Mouse (Mus musculus) midbrain, embryonic 10.5 days (tissue): ENCODE measurements at regions not wholly inside any gene's neighbourhood (a gene's known extent, or its start where the extent isn't known, plus 50 kb on each side); places are given as distances from the start of the nearest gene placed in this dataset.

Experiments
- DNase-seq: peaks from one replicate; pipeline ENCODE4 v3.0.0-alpha.2; 2017; ENCODE audit warnings: low spot score
- H3K27ac ChIP-seq: fragments of 300-500 bp; sonication (generic); replicated peaks from 2 replicates; pipeline ENCODE4 v1.5.1; 2016; ENCODE audit warnings: mild to moderate bottlenecking
- H3K27me3 ChIP-seq: fragments of 300-500 bp; sonication (generic); 2 replicates; pipeline ENCODE4 v1.6.1; 2016; ENCODE audit warnings: low read depth, mild to moderate bottlenecking; ENCODE audit not compliant: poor library complexity, severe bottlenecking
- H3K36me3 ChIP-seq: fragments of 300-500 bp; sonication (generic); 2 replicates; pipeline ENCODE4 v1.6.1; 2016; ENCODE audit warnings: mild to moderate bottlenecking, moderate library complexity
- H3K4me1 ChIP-seq: fragments of 300-500 bp; sonication (generic); 2 replicates; pipeline ENCODE4 v1.6.1; 2016
- H3K4me3 ChIP-seq: fragments of 300-500 bp; sonication (generic); 2 replicates; pipeline ENCODE4 v1.5.1; 2016; ENCODE audit warnings: mild to moderate bottlenecking, moderate library complexity
- H3K9me3 ChIP-seq: fragments of 300-500 bp; sonication (generic); replicated peaks from 2 replicates; pipeline ENCODE4 v1.6.1; 2016; ENCODE audit warnings: mild to moderate bottlenecking
- WGBS: fragments of 180-500 bp; shearing (Covaris S2); methylation state at CpG from one replicate; pipeline ENCODE4 v1.1.7; 2016; 5-methylcytosine and 5-hydroxymethylcytosine counted together

DNA sequence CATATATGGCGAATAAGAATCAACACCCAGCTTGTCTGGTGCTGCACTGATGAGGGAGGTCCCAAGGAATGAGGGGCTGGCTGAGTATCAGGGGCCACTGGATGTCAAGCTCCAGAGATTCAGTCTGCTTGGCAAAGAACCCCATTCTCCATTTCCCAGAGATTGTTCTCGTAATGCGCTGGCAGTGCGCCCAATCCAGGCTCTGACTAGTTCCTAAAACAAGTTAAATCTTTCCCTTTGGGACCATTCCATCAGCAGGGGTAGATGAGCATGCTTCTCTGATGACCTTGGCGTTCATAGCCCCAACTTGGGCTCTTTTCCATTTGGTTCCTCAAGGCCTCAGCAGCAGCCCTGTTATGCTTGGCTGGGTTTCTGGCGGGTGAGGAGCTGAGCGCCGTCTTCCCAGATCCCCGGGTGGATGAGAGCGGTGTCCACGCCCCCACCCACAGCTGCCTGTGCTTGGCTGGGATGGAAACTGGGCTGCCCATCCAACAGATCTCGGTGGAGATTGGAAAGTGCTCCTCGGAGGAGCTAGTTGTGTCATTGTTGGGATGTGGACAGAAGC lies 239.0 kb downstream of the 4933412E24Rik start:
- Histone ChIP-seq H3K27ac (no peak overlapping the region), H3K4me3 (no peak overlapping the region), H3K27me3 (no peaks in the 10 kb centered on the region), H3K9me3 (no peaks in the 10 kb centered on the region), H3K4me1 (no peaks in the 10 kb centered on the region), H3K36me3 (no peaks in the 10 kb centered on the region)
- no peak for DNase-seq
- 93% methylated on average over 13 of the region's 13 CpGs for WGBS

DNA sequence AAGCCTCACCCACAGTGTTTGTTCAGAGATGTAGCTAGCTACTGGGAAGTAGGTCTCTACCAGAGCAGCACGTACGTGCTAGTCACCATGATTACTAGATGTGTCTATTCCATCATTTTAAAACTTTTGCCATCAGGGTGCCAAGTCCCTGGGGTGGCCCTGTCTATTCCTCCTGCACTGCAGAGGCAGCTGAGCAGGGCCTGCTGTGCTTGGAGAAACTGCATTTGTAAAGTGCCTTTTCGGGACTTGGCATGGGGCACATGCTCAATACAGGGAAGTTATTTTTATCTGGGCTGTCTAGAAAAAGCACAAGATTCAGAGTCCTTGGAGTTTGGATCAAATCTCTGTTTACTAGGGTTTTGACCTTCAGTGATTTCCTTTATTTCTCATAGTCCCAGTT lies 240.6 kb downstream of the 4933412E24Rik start:
- Histone ChIP-seq H3K4me1 (no peaks in the 10 kb centered on the region), H3K36me3 (no peaks in the 10 kb centered on the region), H3K9me3 (peaks cover 8% of the 10 kb centered on the region; the same call in 1 of the 2 replicates), H3K27me3 (no peaks in the 10 kb centered on the region), H3K27ac (no peak overlapping the region), H3K4me3 (no peak overlapping the region)
- no peak for DNase-seq
- 90% methylated on average over 3 of the region's 3 CpGs for WGBS

DNA sequence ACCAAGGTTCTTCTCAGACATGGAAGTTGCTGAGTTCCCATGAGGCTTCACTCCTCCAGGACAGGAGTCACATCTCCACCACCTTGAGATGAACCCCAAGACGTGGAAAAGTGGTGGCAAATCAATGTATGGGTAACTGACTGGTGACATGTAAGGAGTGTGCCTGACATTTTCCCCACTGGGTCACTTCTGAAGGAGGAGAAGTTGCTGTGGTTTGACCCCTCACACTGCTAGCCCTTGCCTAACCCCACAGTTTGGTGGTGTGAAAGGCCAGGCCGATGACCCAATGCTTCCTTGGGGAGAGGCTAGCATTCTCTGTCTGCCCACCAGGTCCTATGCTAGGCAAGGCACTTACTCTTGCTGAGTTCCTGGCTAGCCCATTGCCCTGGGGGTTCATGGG lies 242.4 kb downstream of the 4933412E24Rik start:
- no peak for DNase-seq
- Histone ChIP-seq H3K4me1 (no peaks in the 10 kb centered on the region), H3K36me3 (no peaks in the 10 kb centered on the region), H3K27me3 (no peaks in the 10 kb centered on the region), H3K4me3 (no peak overlapping the region), H3K27ac (no peak overlapping the region), H3K9me3 (peaks cover 16% of the 10 kb centered on the region; the same call in 1 of the 2 replicates)
- 77% methylated on average over 2 of the region's 2 CpGs for WGBS

DNA sequence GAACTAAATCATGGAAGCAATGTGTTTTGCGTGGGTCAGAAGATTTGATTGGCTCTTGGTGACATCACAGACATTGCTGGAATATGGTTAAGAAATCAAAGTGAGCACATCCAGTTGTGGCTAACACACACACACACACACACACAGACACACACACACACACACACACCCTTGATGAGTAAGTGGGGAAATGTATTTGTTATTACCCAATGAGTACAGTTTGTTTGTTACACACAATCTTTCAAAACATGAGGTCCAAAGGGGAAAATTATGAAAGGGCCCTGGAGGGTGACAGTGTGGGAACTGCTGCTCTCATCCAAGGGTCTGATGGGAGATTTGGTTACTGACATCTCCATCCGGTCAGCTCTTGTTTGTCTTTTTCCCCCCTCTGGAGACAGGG lies 243.8 kb downstream of the 4933412E24Rik start:
- 95% methylated on average over 2 of the region's 2 CpGs for WGBS
- DNase-seq: no peak

DNA sequence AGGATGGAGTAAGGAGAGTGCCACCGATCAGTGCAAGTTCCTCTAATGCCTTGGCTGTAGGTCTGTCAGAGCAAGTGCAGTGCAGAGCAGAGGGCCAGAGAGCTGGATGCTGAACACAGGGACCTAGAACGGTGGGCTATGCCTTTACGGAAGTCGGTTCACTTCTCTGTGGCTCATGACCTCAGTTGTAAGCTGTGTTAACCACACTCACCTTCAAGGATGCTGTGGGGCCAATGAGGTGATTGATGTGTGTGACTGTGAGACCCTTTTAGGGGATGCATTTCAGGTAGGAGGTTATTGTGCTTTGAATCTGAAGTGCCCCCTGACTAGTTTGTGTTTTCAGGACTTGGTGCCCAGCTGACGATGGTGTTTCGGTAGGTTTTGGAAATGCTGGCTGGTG lies 254.4 kb downstream of the 4933412E24Rik start:
- Histone ChIP-seq H3K27me3 (no peaks in the 10 kb centered on the region), H3K36me3 (no peaks in the 10 kb centered on the region), H3K9me3 (no peaks in the 10 kb centered on the region), H3K4me1 (no peaks in the 10 kb centered on the region), H3K27ac (no peak overlapping the region), H3K4me3 (no peak overlapping the region)
- no peak for DNase-seq
- WGBS: 93% methylated on average over 6 of the region's 6 CpGs

More for the DNA sequence above, 243.8 kb downstream of the 4933412E24Rik start:
- Histone ChIP-seq H3K9me3 (peaks cover 16% of the 10 kb centered on the region; the same call in 1 of the 2 replicates), H3K4me3 (no peak overlapping the region), H3K27me3 (no peaks in the 10 kb centered on the region), H3K27ac (no peak overlapping the region), H3K4me1 (no peaks in the 10 kb centered on the region), H3K36me3 (no peaks in the 10 kb centered on the region)

DNA sequence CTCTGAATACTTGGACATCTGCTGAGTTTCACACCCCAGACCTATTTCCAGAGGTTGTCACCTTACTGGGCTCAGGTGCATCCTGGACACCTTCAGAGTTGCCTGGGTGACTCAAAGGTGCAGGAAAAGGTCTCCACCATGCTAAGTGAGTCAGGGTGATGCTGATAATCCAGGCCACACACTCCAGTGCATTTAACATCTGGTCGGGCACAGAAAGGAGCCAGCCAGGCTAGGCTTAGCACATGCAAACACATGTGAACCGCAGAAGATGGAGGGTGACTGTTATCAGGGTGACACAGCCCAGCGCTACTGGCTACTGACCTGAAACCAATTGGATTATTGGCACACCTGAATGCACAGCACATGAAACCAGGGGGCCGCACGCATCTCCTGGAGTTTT lies 255.9 kb downstream of the 4933412E24Rik start:
- DNase-seq: no peak
- Histone ChIP-seq H3K4me3 (no peak overlapping the region), H3K36me3 (no peaks in the 10 kb centered on the region), H3K9me3 (no peaks in the 10 kb centered on the region), H3K27me3 (no peaks in the 10 kb centered on the region), H3K27ac (no peak overlapping the region), H3K4me1 (no peaks in the 10 kb centered on the region)
- WGBS: 89% methylated on average over 5 of the region's 5 CpGs

DNA sequence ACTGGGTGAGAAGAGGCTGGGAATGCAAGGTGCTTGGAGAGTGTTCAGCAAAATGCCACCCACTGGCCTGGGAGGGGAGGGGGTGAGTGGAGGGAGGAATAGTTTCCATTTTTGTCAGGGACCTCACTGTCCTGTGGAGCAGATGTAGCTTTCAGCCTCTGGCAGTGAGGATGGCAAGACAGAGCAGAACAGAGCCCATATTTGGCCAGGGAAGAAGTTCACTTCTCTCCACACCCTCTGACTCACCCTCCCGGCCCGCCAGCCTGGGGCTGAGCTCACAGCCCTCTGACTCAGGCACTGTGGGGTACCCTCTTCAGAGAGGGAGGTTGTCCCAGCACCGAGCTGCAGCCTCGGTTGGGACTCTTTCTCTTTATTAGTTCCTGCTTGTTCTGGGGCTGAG lies 256.8 kb downstream of the 4933412E24Rik start:
- Histone ChIP-seq H3K36me3 (no peaks in the 10 kb centered on the region), H3K27me3 (no peaks in the 10 kb centered on the region), H3K27ac (no peak overlapping the region), H3K4me3 (no peak overlapping the region), H3K9me3 (no peaks in the 10 kb centered on the region), H3K4me1 (no peaks in the 10 kb centered on the region)
- WGBS: 47% methylated on average over 4 of the region's 4 CpGs
- no peak for DNase-seq

DNA sequence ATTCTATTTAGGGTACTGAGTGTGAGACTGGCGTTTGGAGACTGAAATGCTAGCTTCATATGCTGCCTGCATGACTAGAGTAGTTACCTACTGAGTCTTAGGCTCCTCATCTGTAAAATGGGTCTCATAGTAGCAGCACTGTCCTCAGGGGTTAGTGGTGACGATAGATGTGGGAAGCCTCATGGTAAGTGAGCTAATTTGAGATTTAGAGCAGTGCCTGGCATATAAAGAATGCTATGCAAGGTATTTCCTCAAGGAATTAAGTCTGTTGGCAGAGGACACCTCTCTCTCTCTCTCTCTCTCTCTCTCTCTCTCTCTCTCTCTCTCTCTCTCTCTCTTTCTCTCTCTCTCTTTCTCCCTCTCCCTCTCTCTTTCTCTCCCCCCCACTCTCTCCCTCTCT lies 257.4 kb downstream of the 4933412E24Rik start:
- Histone ChIP-seq H3K36me3 (no peaks in the 10 kb centered on the region), H3K9me3 (no peaks in the 10 kb centered on the region), H3K4me3 (no peak overlapping the region), H3K27ac (no peak overlapping the region), H3K4me1 (no peaks in the 10 kb centered on the region), H3K27me3 (no peaks in the 10 kb centered on the region)
- 82% methylated on average over 2 of the region's 2 CpGs for WGBS
- no peak for DNase-seq

DNA sequence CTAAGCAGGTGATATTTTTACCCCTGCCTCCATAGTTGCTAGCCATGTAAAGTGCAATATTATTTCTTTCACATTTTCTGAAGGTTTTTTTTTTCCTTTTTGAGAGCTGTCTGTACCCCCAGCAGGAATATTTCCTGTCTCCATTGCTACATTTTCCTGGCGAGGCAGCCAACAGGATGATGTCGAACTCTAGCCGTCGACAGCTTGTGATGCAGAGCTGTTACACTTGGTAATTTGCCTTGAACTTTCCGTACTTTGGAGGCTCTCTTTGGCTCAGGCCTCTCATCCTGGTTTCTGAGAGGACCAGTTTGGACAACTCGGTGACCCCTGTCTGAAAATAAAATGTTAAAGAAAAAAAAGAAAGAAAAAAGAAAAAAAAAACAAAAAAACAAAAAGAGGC lies 260.3 kb downstream of the 4933412E24Rik start:
- no peaks in the 10 kb centered on the region for H3K36me3 ChIP-seq
- 84% methylated on average over 6 of the region's 6 CpGs for WGBS
- no peaks in the 10 kb centered on the region for H3K9me3 ChIP-seq
- H3K4me3 ChIP-seq: no peak overlapping the region
- H3K27ac ChIP-seq: no peak overlapping the region
- H3K27me3 ChIP-seq: no peaks in the 10 kb centered on the region
- no peaks in the 10 kb centered on the region for H3K4me1 ChIP-seq
- DNase-seq: no peak

DNA sequence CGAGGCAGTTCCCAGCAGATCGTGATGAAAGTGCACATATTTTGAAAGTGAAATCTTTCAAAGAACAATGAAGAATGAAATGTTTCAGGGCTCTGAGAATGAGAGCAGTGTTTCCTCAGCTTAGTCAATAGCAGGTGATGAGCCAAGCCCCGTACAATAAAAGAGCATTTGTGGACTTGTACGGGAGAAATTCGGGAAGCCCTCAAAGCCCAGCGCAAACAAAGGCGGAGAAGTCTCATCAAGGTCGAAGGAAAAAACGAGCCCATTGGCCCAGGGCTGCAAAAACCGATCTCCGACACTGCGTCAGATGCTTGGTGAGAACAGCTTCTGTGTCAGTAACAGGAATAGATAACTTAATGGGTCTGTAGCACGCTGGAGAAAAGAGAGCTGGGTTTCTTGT lies 261.5 kb downstream of the 4933412E24Rik start:
- Histone ChIP-seq H3K27ac (no peak overlapping the region), H3K9me3 (no peaks in the 10 kb centered on the region), H3K4me3 (no peak overlapping the region), H3K27me3 (no peaks in the 10 kb centered on the region), H3K36me3 (no peaks in the 10 kb centered on the region), H3K4me1 (no peaks in the 10 kb centered on the region)
- WGBS: 81% methylated on average over 13 of the region's 13 CpGs
- no peak for DNase-seq

DNA sequence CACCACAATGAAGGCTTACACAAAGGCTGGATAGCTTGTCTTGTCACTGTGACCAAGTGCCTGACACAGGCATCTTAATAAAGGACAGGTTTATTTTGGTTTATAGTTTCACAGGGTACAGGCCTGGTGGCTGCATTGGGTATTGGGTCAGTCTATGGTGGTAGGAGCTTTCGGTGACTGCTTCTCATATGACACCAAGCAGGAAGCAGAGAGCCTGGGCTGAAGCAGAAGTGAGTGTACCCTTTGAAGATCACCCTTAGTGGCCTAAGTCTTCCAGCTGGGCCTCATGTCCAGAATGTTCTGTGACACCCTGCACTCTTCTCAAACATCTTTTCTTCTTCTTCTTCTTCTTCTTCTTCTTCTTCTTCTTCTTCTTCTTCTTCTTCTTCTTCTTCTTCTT lies 264.1 kb downstream of the 4933412E24Rik start:
- 96% methylated on average over 1 of the region's 1 CpGs for WGBS
- no peaks in the 10 kb centered on the region for H3K36me3 ChIP-seq
- DNase-seq: no peak

DNA sequence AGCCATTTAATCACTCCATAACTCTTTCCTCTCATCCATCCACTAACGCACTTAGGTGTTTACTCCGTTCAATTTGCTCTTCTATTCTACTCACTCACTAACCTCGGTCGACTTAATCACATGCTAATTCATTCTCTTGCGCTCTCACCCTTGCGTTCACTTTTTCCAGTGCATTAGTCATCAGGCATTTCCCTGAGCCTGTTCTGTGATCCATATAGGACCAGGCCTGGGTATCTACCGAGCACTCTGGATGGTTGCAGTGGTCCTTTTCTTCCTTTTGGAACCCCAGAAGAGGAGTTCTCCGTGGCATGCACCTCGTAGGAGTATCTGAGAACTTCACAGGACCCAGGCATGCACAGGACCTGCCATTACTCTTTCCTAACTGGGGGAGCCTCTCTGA lies 270.1 kb downstream of the 4933412E24Rik start:
- Histone ChIP-seq H3K36me3 (no peaks in the 10 kb centered on the region), H3K4me1 (0 out of 2 replicates have a peak, but pooled peaks cover 4% of the 10 kb centered on the region), H3K4me3 (no peak overlapping the region), H3K9me3 (no peaks in the 10 kb centered on the region), H3K27ac (no peak overlapping the region), H3K27me3 (no peaks in the 10 kb centered on the region)
- no peak for DNase-seq
- 79% methylated on average over 9 of the region's 9 CpGs for WGBS

More for the DNA sequence above, 264.1 kb downstream of the 4933412E24Rik start:
- Histone ChIP-seq H3K27ac (no peak overlapping the region), H3K4me3 (no peak overlapping the region), H3K4me1 (no peaks in the 10 kb centered on the region), H3K27me3 (no peaks in the 10 kb centered on the region), H3K9me3 (no peaks in the 10 kb centered on the region)

DNA sequence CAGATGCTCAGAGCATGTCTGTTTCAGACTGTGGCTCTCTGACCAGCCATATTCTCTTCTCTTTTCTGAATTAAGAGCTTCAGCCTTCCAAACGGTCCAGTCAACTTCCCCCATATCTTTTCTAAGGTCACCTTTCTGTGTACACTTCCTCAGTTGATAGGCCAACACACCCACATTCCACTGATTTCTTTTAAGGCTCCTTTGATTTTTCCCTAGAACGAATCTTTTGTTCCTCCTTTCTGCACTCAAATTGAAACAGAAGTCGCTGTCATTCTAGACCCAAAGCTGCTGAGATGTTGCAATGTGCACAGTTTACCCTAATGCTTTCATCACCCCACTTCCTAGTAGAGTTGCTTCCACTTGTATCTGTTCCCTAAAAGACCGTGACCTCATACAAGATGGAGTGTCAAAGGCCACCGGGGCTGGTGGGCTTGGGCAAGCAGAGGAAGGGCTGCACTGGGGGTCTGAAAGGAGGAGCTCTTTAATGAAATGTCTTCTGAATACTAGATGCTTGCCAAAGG lies 271.9 kb downstream of the 4933412E24Rik start:
- H3K27me3 ChIP-seq: no peaks in the 10 kb centered on the region
- WGBS: 69% methylated on average over 5 of the region's 5 CpGs
- H3K36me3 ChIP-seq: no peaks in the 10 kb centered on the region
- no peaks in the 10 kb centered on the region for H3K9me3 ChIP-seq
- 0 out of 2 replicates have a peak, but pooled peaks cover 4% of the 10 kb centered on the region for H3K4me1 ChIP-seq
- H3K27ac ChIP-seq: no peak overlapping the region
- no peak overlapping the region for H3K4me3 ChIP-seq
- no peak for DNase-seq

DNA sequence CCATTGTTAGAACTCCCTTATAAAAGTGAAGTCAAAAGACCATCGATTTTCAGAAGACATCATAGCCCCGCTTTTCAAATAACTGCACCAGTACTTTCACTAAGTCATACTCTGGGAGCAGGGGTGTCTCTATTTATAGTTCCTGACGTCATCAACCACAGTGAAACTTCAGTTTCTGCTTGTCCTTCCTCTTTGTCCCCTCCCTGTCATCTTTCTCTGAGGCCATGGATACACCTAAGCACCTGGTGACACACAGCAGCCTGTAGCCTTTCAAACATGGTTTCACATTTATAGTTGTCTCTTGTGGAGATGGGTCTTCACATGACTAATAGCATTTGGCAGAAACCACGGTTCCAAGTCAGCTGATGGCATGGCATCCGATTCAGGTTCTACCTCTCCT lies 277.2 kb downstream of the 4933412E24Rik start:
- Histone ChIP-seq H3K27ac (no peak overlapping the region), H3K27me3 (no peaks in the 10 kb centered on the region), H3K9me3 (no peaks in the 10 kb centered on the region), H3K36me3 (no peaks in the 10 kb centered on the region), H3K4me1 (no peaks in the 10 kb centered on the region), H3K4me3 (no peak overlapping the region)
- 90% methylated on average over 5 of the region's 5 CpGs for WGBS
- no peak for DNase-seq
